Mouse (Mus musculus): Measurements from ENCODE around the gene Zswim3. TPM values are rescaled to one million over a fixed set of nuclear protein-coding genes. Genes with fewer than 3 reads are reported as not detected.

Zswim3 gene
- 1.6 TPM in 2 replicates for polyA plus RNA-seq (2012)

DNA sequence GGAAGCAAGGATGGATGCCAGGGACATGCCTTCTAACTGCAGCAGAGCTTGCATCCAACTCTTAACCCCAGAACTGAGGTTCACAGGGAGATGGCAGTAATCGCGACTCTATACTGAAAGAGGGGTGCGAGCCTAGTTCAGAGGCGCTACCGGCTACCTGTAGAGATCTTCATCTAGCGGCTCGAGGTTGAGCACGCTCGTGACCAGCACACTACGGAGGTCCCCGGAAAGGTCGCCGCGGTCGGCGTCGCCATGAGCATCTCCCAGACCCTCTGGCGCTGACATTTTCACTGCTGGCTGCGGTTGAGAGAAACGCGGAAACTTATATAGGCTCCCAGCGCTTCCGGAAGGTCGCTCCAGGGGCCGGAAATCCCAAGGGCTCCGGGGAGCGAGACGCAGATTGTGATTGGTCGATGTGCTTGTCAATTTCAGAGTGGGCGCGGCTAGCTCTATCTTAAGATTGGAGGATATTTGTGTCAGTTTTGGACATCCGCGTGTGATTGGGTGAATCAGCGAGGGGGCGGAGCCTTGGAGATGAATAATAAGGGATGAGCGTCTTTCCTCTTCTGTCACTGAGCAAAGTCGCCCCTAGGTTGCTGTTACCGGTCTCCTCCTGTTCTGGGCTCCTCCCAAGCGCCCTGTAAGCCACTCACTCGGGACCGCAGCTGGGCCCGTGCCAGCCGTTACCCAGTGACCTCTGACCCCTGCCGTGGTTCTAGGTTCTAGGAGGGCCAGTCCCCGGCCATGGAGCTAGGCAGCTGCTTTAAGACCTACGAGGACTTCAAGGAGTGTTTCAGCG, at the start of gene Zswim3, which contains the start of gene Acot8:
Gene Zswim3 (plus strand): TSS at position 566 of the 799 bp plus-strand sequence.
Gene Acot8 (minus strand): TSS at position 350 of the 799 bp plus-strand sequence.
- no peak for TF ChIP-seq GATA1 (IDR thresholded peaks at IDR 0.05; ENCODE audit: low read length)

DNA sequence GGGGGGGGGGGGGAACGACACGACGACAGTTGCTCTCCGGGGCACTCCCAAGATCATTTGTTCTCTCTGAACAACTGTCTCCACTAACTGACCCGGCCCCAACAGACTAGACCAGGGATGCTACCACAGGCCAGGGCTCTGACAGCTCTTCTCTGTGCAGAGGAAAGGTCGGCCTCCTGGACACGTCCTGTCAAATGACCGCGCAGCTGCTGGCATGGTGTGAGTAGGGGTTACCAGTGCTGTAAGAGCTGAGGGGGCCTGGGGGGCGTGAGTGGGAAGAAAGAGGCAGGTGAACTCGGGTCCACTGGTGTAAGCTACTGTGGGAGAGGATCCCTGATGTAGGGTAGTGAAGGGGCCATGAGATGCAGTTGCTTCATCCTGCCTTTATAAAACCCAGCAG, 47.1 kb upstream of the Zswim3 start:
- TF ChIP-seq GATA1 (IDR thresholded peaks at IDR 0.05; ENCODE audit: low read length) = no peak

DNA sequence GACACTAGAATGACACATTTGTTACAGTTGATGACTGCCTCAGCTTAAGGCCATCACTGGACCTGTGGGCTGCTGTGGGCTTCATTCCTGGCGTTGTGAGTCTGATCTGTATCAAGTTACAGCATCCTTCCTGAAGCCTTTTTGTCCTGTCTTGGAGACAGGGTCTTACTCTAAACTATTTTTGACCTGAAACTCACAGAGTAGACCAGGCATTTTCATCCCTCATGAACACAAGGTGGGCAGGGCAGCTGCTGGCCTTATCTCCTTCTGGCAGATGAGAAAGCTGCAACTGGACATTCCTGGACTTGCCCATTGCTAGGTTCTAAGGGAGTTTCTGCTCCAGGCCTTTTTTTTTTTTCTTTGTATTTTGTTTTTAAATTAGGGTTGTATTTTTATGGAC, 46.2 kb upstream of the Zswim3 start:
- TF ChIP-seq GATA1 (IDR thresholded peaks at IDR 0.05; ENCODE audit: low read length) = no peak

DNA sequence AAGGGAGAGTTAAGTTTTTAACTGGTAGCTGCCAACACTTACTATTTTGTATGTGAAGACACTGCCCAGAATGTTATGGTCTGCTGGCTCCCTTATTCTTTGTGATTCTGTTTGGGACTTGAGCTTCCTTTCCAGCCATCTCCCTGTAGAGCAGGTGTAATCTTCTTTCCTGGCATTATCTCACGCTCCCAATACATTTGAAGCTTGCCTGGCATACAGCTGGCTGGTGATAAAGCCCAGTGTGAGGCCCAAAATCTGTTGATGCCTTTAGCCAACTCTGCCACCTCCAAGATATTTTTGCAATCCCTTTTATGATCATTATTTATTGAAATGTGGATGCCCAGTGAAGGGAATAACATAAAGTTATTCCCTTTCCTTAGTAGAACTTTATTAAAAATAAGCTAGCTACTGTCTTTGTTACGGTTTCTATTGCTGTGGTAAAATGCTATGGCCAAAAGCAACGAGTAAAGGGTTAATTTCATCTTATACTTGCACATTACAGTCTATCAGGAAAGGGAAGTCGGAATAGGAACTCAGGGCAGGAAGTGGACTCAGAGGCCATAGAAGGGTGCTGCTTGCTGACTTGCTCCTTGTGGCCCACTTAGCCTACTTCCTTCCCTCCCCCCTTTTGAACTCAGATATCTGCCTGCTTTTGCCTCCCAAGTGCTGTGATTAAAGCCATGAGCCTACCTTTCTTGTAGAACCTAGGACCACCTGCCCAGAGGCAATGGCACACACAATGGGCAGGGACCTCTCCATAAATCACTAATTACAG, 44.7 kb upstream of the Zswim3 start:
- no peak for TF ChIP-seq GATA1 (IDR thresholded peaks at IDR 0.05; ENCODE audit: low read length)

DNA sequence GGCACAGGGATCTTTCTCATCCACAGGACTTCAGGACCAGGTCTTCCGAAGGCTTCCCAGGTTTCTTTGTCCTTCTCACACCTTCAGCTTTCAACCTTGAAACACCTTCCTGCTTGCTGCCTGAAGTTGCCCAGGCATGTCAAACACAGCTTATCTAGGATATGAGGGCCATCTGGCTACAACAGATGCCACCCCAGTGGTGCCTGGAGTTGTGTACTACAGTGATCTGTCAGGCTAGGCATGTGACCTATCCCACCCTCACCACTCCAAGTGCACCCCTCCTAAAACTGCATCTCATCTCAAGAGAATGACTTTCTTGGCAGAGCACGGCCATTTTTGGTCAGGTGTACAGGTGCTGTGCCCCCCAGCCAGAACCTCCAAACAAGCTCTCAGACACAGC, 43.4 kb upstream of the Zswim3 start:
- no peak for TF ChIP-seq GATA1 (IDR thresholded peaks at IDR 0.05; ENCODE audit: low read length)

DNA sequence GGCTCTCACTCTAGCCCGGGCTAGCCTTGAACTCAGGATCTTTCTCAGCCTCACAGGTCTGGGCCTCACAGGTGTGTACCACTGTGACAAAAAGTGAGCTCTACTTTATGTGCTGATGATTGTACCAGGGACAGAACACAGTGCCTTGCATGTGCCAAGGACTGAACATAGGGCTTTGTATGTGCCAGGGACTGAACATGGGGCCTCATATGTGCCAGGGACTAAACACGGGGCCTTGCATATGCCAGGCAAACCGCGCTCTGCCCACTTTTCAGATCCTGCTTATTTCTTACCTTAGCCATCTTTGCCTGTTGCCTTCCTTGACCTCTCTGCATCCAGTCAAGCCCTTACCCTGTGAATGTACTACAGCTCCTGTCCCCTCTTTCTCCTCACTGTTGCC, 42.9 kb upstream of the Zswim3 start:
- TF ChIP-seq GATA1 (IDR thresholded peaks at IDR 0.05; ENCODE audit: low read length) = no peak

DNA sequence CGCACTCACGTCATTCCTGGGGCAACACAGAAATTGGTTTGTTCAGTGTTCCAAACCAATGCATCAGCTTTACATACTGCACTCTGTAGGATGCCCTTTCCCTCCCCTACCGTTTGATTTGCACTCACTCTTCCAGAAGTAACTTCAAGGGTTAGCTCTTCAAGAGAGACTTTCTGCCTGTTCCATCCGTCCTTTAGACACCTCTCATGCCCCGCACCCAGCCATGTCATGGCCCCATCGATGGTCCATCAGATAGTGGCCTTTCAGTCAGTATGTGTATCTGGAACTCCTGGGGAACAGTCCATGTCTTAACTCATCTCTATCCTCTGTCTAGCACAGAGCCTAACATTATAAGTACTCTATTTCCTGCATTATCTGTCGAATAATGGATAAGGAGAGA, 42.3 kb upstream of the Zswim3 start:
- no peak for TF ChIP-seq GATA1 (IDR thresholded peaks at IDR 0.05; ENCODE audit: low read length)

DNA sequence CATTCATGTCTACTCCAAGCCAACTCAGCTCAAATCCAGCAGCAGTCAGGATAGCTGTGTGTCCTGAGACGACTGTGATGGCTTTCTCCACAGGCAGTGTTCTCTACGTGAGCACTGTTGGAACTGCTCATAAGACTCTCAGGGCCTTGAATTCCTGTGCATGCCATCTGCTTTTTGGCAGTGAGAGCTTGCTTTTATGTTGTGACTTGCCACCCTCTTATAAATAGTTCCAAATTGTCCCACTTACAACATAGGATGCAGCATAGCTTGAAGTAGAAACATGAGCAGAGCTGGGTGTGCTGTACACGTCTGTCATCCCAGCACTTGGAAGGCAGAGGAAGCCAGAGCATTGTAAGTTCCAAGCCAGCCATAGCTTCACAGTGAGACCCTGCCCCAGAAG, 39.1 kb upstream of the Zswim3 start:
- no peak for TF ChIP-seq GATA1 (IDR thresholded peaks at IDR 0.05; ENCODE audit: low read length)

DNA sequence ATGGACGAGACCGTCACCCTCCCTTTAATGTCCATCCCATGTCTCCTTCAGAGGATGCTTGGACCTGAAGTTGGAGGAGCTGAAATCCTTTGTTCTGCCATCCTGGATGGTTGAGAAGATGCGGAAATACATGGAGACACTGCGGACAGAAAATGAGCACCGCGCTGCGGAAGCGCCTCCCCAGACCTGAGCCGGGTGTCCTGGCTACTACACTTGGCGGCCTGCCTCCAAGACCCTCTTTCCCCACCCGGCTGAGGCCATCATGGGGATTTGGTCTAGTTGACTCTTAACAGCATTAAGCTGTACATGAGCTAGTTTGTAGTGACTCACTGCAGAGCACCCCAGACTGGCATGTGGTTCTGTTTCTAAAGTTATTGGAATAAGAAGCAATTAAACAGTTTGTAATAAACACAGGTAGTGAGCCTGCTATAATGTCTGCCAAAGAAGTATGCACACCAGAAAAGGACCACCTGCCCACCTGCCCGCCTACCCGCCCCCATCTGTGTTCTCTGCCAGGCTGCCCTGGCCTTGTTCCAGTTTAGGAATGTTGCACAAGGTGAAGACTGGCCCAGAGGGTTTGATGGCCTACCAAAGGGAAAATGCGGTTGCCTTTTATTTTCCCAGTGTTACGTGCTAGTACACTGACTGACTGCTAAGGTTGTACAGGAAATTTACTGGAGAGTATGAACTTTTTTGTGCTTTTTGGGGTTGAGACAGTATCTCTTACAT, 36.9 kb upstream of the Zswim3 start:
- no peak for TF ChIP-seq GATA1 (IDR thresholded peaks at IDR 0.05; ENCODE audit: low read length)

DNA sequence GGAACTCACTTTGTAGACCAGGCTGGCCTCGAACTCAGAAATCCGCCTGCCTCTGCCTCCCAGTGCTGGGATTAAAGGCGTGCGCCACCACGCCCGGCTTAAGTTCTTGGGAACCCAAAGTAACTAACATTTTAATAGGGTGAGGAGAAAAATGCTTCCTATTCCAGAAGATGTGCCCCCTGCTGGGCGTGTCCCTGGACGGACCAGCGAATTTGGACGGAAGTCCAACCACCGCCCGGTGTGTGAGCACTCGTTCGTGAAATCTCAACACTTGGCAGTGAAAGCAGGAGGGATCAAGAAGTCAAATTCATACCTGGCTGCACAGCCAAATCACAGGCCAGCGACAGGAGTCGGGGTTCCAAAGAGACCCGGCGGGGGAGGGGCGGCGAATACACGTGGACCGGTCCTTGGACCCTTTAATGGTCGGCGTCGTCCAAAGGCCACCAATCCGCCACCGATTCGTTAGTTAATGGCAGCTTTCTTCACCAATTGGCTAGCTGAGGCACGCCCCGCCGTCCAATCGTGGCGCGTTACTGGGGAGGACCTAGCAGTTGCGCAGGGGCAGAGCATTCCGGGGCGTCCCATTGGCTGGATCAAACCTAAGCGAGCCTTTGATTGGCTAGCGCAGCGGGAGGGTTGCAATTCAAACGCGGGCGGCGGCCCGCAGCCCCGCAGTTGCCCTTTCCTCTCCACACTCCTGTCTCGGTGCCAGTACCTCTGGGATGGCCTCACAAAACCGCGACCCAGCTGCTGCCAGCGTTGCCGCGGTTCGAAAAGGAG, 35.5 kb upstream of the Zswim3 start, which contains the start of gene Ube2c:
Gene Ube2c (plus strand): TSS at position 641 of the 780 bp plus-strand sequence.
- no peak for TF ChIP-seq GATA1 (IDR thresholded peaks at IDR 0.05; ENCODE audit: low read length)

DNA sequence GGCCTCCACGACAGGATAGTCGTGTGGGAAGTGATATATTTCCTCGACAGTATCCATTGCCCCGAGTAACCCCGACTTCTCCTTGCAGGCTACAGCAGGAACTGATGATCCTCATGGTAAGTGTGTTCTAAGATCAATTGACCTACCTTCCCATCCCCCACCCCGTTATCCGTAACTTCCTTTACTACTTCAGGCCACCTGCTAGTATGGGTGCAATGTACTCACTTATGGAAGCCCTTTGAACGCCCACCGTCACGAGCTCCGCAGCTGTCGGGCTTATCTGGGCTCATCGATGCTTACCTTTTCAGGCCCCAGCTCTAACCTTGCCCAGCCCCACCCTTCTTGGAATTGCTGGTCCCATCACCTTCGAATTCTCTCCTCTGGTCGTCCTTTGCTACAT, 34.6 kb upstream of the Zswim3 start:
- TF ChIP-seq GATA1 (IDR thresholded peaks at IDR 0.05; ENCODE audit: low read length) = no peak

DNA sequence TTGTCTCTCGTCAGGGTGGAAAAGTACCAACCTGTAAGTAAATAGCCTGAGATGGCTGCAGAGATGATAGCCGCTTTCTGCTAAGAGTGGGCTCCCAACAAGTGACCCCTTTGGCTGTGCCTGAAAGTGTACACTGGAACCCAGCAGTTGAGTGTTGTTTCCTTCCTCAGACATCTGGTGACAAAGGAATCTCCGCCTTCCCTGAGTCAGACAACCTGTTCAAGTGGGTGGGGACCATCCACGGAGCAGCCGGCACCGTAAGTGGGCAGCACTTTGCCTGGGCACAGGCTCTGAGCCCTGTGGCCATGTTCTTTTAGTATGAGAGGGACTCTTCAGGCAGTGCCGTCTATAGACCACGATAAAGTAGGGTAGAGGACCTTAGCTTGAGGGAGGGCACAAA, 33.8 kb upstream of the Zswim3 start:
- TF ChIP-seq GATA1 (IDR thresholded peaks at IDR 0.05; ENCODE audit: low read length) = no peak

DNA sequence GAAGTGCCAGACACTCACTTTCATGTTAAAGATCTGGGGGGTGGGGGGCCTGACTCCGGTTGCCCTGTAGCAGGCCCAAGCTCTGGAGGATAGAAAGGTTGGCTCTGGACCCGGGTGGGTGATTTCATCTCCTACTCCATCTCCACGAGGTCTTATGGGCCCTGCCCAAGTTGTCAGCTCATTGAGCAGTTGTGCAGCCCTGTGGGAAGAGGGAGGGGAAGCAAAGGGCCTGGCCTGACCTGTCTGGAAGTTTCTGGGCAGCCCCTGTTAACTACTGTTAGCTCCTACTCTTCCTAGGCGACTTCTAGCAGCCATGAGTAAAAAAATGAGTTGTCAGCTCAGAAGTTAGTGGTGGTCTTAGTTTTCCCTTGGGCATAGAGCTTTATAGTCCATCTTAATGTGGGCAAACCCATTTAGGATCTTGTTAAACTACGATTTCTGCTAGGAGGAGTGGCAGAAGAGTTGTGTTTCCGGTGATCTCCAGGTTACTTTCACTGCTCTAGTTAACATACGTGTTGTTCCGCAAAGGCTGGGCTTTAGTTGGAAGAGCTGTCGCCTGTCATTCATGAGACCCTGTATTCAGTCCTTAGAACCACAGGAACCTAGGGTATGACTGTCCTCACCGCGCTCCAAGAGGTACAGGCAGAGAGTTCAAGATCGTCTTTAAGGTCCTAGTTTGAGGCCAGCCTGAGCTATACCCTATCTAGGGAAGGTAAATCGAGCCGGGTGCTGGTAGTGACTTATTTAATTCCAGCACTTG, 31.5 kb upstream of the Zswim3 start:
- TF ChIP-seq GATA1 (IDR thresholded peaks at IDR 0.05; ENCODE audit: low read length) = no peak

DNA sequence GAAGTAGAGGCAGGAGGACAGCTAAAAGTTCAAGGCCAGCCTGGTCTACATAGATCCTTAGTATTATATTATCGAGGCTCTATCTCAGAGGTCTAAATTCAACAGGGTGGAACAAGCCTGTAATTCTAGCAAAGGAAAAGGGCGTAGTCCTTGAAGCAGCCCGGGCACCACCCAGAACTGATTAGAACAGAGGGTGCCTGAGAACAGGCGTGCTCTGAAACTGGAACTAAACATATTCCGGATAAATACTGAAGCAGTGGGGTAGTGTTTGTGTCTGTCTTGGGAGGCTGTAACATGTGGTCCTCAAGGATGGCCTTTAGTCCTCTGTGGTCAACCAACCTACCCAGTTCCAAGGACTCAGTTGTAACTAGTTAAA, 30.9 kb upstream of the Zswim3 start:
- no peak for TF ChIP-seq GATA1 (IDR thresholded peaks at IDR 0.05; ENCODE audit: low read length)

Measured in G1E-ER4 (cell line).